Mouse (Mus musculus) olfactory bulb, adult 2 months (tissue): ENCODE data around the gene Gm4141.
"Not testable (repeated sequence)": the region's sequence is repeated elsewhere in the genome, so short reads cannot be mapped to it uniquely, and the experiment has no call there.

Experiments used
- CTCF ChIP-seq: fragments of 200-500 bp; IDR thresholded peaks from 2 replicates; pipeline ENCODE4 v1.5.1; 2012; ENCODE audit warnings: low read depth, mild to moderate bottlenecking, low read length, moderate library complexity; ENCODE audit not compliant: insufficient read depth
- POLR2A ChIP-seq: fragments of 200-500 bp; IDR thresholded peaks from 2 replicates; pipeline ENCODE4 v1.6.1; 2012; ENCODE audit warnings: mild to moderate bottlenecking, low read depth, low read length, moderate library complexity; ENCODE audit not compliant: insufficient read depth

- not testable (repeated sequence) for TF ChIP-seq CTCF, POLR2A
These were observed at the start of gene Gm4141 for GRCm38 (mm10) chr7:20576141-20576540.
